Mouse (Mus musculus): ENCODE results near the gene Rab17. TPM values are rescaled to one million over a fixed set of nuclear protein-coding genes. Genes with fewer than 3 reads are reported as not detected.

Rab17 gene
- 0.30 TPM in 1 of 2 replicates, not detected in the other for polyA plus RNA-seq (2014; fragmentation: Nextera tagmentation; extraction: Ambion mirVana)

- Histone ChIP-seq H3K4me3 (replicated peaks; ENCODE audit: low read depth, low read length) (no peak within 1 kb of the TSS), H3K4me1 (ENCODE audit: control insufficient read depth, insufficient read depth, low read length) (peaks cover 3% of the 10 kb centered on the region; the same call in 1 of the 2 replicates), H3K9me3 (ENCODE audit: control insufficient read depth, low read length) (no peaks in the 10 kb centered on the region), H3K27me3 (ENCODE audit: control insufficient read depth, insufficient read depth, low read length) (peaks cover 5% of the 10 kb centered on the region; the same call in 1 of the 2 replicates), H3K27ac (replicated peaks; ENCODE audit: low read depth, low read length) (no peak within 1 kb of the TSS), H3K36me3 (ENCODE audit: control insufficient read depth, insufficient read depth, low read length) (no peaks in the 10 kb centered on the region), H3K9ac (replicated peaks; ENCODE audit: low read length) (no peak within 1 kb of the TSS), H3K4me2 (ENCODE audit: low read length) (no peak within 1 kb of the TSS)
- 50% methylated on average over 9 of the region's 9 CpGs for WGBS
- no peak for ATAC-seq (ENCODE audit: low FRiP score, low TSS enrichment)
- DNase-seq, result no peak
Measured at GRCm38 (mm10) chr1:90969347-90969784, at the start of gene Rab17. Gene Rab17 (minus strand): TSS chr1:90969661.

DNA sequence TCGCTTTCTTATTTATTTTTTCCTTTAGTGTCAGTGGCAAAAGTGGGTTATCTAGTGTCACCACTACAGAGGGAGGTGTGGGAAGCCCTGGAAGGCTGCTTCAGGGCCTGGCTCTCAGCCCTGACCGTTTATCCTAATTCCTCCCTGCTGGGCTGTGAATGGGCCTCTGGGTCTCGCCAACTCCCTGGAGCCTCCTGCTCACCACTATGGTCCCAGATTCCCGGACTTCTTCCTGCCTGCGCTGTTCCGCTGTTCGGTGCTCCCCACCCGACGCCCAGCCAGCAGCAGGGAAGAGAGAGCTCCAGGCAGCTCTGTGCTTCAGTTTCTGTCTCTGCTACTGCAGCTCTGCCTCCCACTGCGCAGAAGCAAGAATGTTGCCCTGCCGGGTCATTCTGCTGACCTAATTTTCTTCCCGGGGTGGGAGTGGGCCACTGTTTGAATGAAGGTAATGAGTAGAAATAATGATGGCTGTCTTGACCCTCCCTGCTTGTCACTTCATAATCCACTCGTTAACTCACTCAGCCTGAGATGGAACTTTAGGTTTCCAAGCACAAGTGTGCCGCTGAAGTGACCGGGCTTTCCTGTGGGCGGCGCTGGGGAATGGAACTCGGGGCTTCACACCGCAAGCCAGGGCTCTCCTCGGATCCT, 47.8 kb upstream of the Rab17 start:
- WGBS, result 22% methylated on average over 20 of the region's 20 CpGs
- DNase-seq, result peak; percentile 29
- Histone ChIP-seq H3K4me2 (ENCODE audit: low read length) (peak overlapping the region; percentile 20; the same call in 1 of the 2 replicates), H3K27me3 (ENCODE audit: control insufficient read depth, insufficient read depth, low read length) (no peaks in the 10 kb centered on the region), H3K4me3 (replicated peaks; ENCODE audit: low read depth, low read length) (no peak overlapping the region), H3K9me3 (ENCODE audit: control insufficient read depth, low read length) (no peaks in the 10 kb centered on the region), H3K36me3 (ENCODE audit: control insufficient read depth, insufficient read depth, low read length) (no peaks in the 10 kb centered on the region), H3K27ac (replicated peaks; ENCODE audit: low read depth, low read length) (no peak overlapping the region), H3K4me1 (ENCODE audit: control insufficient read depth, insufficient read depth, low read length) (peaks cover 6% of the 10 kb centered on the region; the same call in 1 of the 2 replicates), H3K9ac (replicated peaks; ENCODE audit: low read length) (no peak overlapping the region)
- no peak for ATAC-seq (ENCODE audit: low FRiP score, low TSS enrichment)

DNA sequence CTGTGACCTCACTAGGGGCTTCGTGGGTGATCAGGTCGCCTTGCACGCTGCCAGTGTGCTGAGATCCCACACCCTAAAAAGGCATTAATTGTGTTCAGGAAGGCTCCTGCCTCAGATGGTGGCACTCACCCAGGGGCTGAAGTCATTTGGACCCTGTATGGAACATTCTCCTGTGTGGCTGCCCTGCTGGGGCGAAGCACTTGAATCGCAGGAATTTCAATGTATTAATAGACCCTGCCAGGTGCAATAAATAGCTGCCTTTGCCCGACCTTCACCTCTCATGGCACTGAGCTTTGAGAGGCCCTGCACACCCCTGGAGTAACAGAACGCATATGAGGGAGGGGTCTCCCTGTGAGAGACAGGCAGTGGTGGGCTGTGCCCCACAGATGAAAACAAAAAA, 46.1 kb upstream of the Rab17 start:
- no peaks in the 10 kb centered on the region for H3K9me3 ChIP-seq (ENCODE audit: control insufficient read depth, low read length)
- no peak overlapping the region for H3K27ac ChIP-seq (replicated peaks; ENCODE audit: low read depth, low read length)
- H3K36me3 ChIP-seq (ENCODE audit: control insufficient read depth, insufficient read depth, low read length), result no peaks in the 10 kb centered on the region
- 78% methylated on average over 7 of the region's 7 CpGs for whole genome bisulfite sequencing
- H3K4me1 ChIP-seq (ENCODE audit: control insufficient read depth, insufficient read depth, low read length), result peaks cover 6% of the 10 kb centered on the region; the same call in 1 of the 2 replicates
- H3K9ac ChIP-seq (replicated peaks; ENCODE audit: low read length), result no peak overlapping the region
- DNase-seq (no peak), ATAC-seq (ENCODE audit: low FRiP score, low TSS enrichment) (no peak)
- no peak overlapping the region for H3K4me3 ChIP-seq (replicated peaks; ENCODE audit: low read depth, low read length)
- H3K4me2 ChIP-seq (ENCODE audit: low read length), result no peak overlapping the region
- H3K27me3 ChIP-seq (ENCODE audit: control insufficient read depth, insufficient read depth, low read length), result no peaks in the 10 kb centered on the region

GRCm38 (mm10) chr1:91013803-91014202, 44.3 kb upstream of the Rab17 start:
- ATAC-seq (ENCODE audit: low FRiP score, low TSS enrichment) (no peak), DNase-seq (no peak)
- H3K4me3 ChIP-seq (replicated peaks; ENCODE audit: low read depth, low read length), result no peak overlapping the region
- 72% methylated on average over 3 of the region's 3 CpGs for WGBS
- H3K27me3 ChIP-seq (ENCODE audit: control insufficient read depth, insufficient read depth, low read length), result no peaks in the 10 kb centered on the region
- no peak overlapping the region for H3K4me2 ChIP-seq (ENCODE audit: low read length)
- peaks cover 6% of the 10 kb centered on the region; the same call in 1 of the 2 replicates for H3K4me1 ChIP-seq (ENCODE audit: control insufficient read depth, insufficient read depth, low read length)
- H3K9me3 ChIP-seq (ENCODE audit: control insufficient read depth, low read length), result no peaks in the 10 kb centered on the region
- no peaks in the 10 kb centered on the region for H3K36me3 ChIP-seq (ENCODE audit: control insufficient read depth, insufficient read depth, low read length)
- no peak overlapping the region for H3K27ac ChIP-seq (replicated peaks; ENCODE audit: low read depth, low read length)
- H3K9ac ChIP-seq (replicated peaks; ENCODE audit: low read length), result no peak overlapping the region

GRCm38 (mm10) chr1:91011336-91011735, 41.9 kb upstream of the Rab17 start:
- Histone ChIP-seq H3K27ac (replicated peaks; ENCODE audit: low read depth, low read length) (no peak overlapping the region), H3K4me1 (ENCODE audit: control insufficient read depth, insufficient read depth, low read length) (no peaks in the 10 kb centered on the region), H3K27me3 (ENCODE audit: control insufficient read depth, insufficient read depth, low read length) (no peaks in the 10 kb centered on the region), H3K4me2 (ENCODE audit: low read length) (no peak overlapping the region), H3K36me3 (ENCODE audit: control insufficient read depth, insufficient read depth, low read length) (no peaks in the 10 kb centered on the region), H3K9ac (replicated peaks; ENCODE audit: low read length) (no peak overlapping the region), H3K4me3 (replicated peaks; ENCODE audit: low read depth, low read length) (no peak overlapping the region), H3K9me3 (ENCODE audit: control insufficient read depth, low read length) (no peaks in the 10 kb centered on the region)
- WGBS, result 86% methylated on average over 3 of the region's 3 CpGs
- DNase-seq (no peak), ATAC-seq (ENCODE audit: low FRiP score, low TSS enrichment) (no peak)

DNA sequence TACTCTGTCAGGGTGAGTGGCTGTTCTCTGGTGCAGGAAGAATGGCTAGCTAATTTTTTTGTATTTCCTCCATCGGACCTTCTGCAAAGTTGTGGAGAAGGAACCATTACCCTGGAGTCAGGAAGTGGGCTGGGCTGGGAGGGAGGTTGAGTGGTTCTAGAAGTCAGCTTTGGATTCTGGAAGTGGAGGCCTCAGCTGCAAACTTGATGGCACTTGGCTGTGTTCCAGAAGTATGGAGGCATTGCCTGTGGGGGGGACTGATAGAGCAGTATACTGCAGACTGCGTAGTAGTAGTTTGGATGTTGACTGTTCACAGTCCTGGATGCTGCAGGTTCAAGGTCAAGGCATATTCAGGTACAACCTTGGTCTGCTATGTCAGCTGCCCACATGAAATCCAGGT, 41.3 kb upstream of the Rab17 start:
- Histone ChIP-seq H3K9ac (replicated peaks; ENCODE audit: low read length) (no peak overlapping the region), H3K27ac (replicated peaks; ENCODE audit: low read depth, low read length) (no peak overlapping the region), H3K4me2 (ENCODE audit: low read length) (no peak overlapping the region), H3K27me3 (ENCODE audit: control insufficient read depth, insufficient read depth, low read length) (no peaks in the 10 kb centered on the region), H3K4me3 (replicated peaks; ENCODE audit: low read depth, low read length) (no peak overlapping the region), H3K36me3 (ENCODE audit: control insufficient read depth, insufficient read depth, low read length) (no peaks in the 10 kb centered on the region), H3K9me3 (ENCODE audit: control insufficient read depth, low read length) (no peaks in the 10 kb centered on the region), H3K4me1 (ENCODE audit: control insufficient read depth, insufficient read depth, low read length) (no peaks in the 10 kb centered on the region)
- DNase-seq, result no peak
- ATAC-seq (ENCODE audit: low FRiP score, low TSS enrichment), result no peak
- 90% methylated on average over 2 of the region's 2 CpGs for WGBS

GRCm38 (mm10) chr1:91010216-91010615, 40.8 kb upstream of the Rab17 start:
- Histone ChIP-seq H3K27me3 (ENCODE audit: control insufficient read depth, insufficient read depth, low read length) (no peaks in the 10 kb centered on the region), H3K9me3 (ENCODE audit: control insufficient read depth, low read length) (no peaks in the 10 kb centered on the region), H3K4me3 (replicated peaks; ENCODE audit: low read depth, low read length) (no peak overlapping the region), H3K9ac (replicated peaks; ENCODE audit: low read length) (no peak overlapping the region), H3K4me2 (ENCODE audit: low read length) (no peak overlapping the region), H3K4me1 (ENCODE audit: control insufficient read depth, insufficient read depth, low read length) (no peaks in the 10 kb centered on the region), H3K36me3 (ENCODE audit: control insufficient read depth, insufficient read depth, low read length) (no peaks in the 10 kb centered on the region), H3K27ac (replicated peaks; ENCODE audit: low read depth, low read length) (no peak overlapping the region)
- ATAC-seq (ENCODE audit: low FRiP score, low TSS enrichment), result no peak
- 92% methylated on average over 7 of the region's 7 CpGs for WGBS
- DNase-seq, result no peak

DNA sequence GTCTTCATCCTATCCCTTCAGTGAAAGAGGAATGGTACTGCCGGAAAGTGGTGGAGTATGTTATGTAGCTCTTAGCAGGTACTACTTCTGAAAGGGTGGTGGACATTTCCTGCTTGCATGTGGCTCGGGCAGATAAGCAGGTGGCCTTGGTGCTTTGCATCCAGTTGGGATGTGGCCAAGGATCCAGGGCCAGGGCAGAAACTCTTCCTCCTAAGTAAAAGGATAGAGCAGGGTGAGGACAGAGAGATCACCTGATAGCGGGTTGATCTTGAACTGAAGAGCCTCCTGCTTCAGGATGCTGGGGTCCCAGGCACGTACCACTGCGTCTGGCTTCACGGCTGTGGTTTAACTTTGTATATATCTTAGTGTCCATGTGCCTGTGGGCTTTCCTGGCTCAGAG, 39.8 kb upstream of the Rab17 start:
- Histone ChIP-seq H3K4me3 (replicated peaks; ENCODE audit: low read depth, low read length) (no peak overlapping the region), H3K9ac (replicated peaks; ENCODE audit: low read length) (no peak overlapping the region), H3K4me1 (ENCODE audit: control insufficient read depth, insufficient read depth, low read length) (no peaks in the 10 kb centered on the region), H3K27ac (replicated peaks; ENCODE audit: low read depth, low read length) (no peak overlapping the region), H3K27me3 (ENCODE audit: control insufficient read depth, insufficient read depth, low read length) (no peaks in the 10 kb centered on the region), H3K4me2 (ENCODE audit: low read length) (no peak overlapping the region), H3K36me3 (ENCODE audit: control insufficient read depth, insufficient read depth, low read length) (no peaks in the 10 kb centered on the region), H3K9me3 (ENCODE audit: control insufficient read depth, low read length) (no peaks in the 10 kb centered on the region)
- DNase-seq (no peak), ATAC-seq (ENCODE audit: low FRiP score, low TSS enrichment) (no peak)
- 94% methylated on average over 6 of the region's 6 CpGs for whole genome bisulfite sequencing

DNA sequence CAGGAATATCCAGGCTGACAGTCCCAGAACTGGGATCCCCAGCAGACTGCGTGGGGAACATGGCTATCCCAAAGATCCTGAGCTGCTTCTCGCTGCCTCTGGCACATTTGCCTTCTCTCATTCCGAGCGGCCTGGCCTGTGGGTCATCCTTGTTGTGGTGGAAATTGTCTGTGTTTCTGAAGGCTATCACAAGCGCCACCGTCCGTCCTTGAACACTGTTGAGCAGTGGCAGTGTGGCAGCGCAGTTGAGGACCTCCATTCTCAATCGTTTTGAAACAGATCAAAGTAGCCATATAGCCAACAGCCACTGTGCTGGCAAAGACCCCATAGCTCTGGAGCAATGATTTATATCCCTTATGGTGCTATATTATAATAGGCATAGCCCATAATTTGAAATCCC, 39.3 kb upstream of the Rab17 start:
- no peak overlapping the region for H3K9ac ChIP-seq (replicated peaks; ENCODE audit: low read length)
- no peak overlapping the region for H3K4me3 ChIP-seq (replicated peaks; ENCODE audit: low read depth, low read length)
- no peaks in the 10 kb centered on the region for H3K27me3 ChIP-seq (ENCODE audit: control insufficient read depth, insufficient read depth, low read length)
- no peaks in the 10 kb centered on the region for H3K9me3 ChIP-seq (ENCODE audit: control insufficient read depth, low read length)
- H3K36me3 ChIP-seq (ENCODE audit: control insufficient read depth, insufficient read depth, low read length), result no peaks in the 10 kb centered on the region
- DNase-seq, result no peak
- no peak overlapping the region for H3K27ac ChIP-seq (replicated peaks; ENCODE audit: low read depth, low read length)
- ATAC-seq (ENCODE audit: low FRiP score, low TSS enrichment), result no peak
- no peak overlapping the region for H3K4me2 ChIP-seq (ENCODE audit: low read length)
- WGBS, result 93% methylated on average over 9 of the region's 9 CpGs
- no peaks in the 10 kb centered on the region for H3K4me1 ChIP-seq (ENCODE audit: control insufficient read depth, insufficient read depth, low read length)
